Mouse (Mus musculus) neural tube, embryonic 15.5 days (tissue): ENCODE results near the gene Baiap2l2. TPM values are rescaled to one million over a fixed set of nuclear protein-coding genes. Genes with fewer than 3 reads are reported as not detected.
A peak's percentile ranks its signal among the peaks of the same experiment; 100 is the strongest.

Experiments used
- ATAC-seq: fragments of 200-750 bp; cut with Nextera tagmentation; 2 replicates; pipeline ENCODE4 v1.8.0; 2017; ENCODE audit warnings: mild to moderate bottlenecking, moderate TSS enrichment, moderate library complexity; ENCODE audit not compliant: low FRiP score
- H3K27ac ChIP-seq: fragments of 300-500 bp; sonication (generic); replicated peaks from 2 replicates; pipeline ENCODE4 v1.5.1; 2015; ENCODE audit warnings: mild to moderate bottlenecking, inconsistent platforms
- H3K27me3 ChIP-seq: fragments of 300-500 bp; sonication (generic); replicated peaks from 2 replicates; pipeline ENCODE4 v1.6.1; 2015; ENCODE audit warnings: inconsistent platforms
- H3K36me3 ChIP-seq: fragments of 300-500 bp; sonication (generic); 2 replicates; pipeline ENCODE4 v1.6.1; 2015; ENCODE audit warnings: inconsistent platforms
- H3K4me1 ChIP-seq: fragments of 300-500 bp; sonication (generic); 2 replicates; pipeline ENCODE4 v1.6.1; 2015; ENCODE audit warnings: inconsistent platforms
- H3K4me2 ChIP-seq: fragments of 300-500 bp; sonication (generic); 2 replicates; pipeline ENCODE4 v1.6.1; 2015; ENCODE audit warnings: inconsistent platforms, mild to moderate bottlenecking, moderate library complexity
- H3K4me3 ChIP-seq: fragments of 300-500 bp; sonication (generic); replicated peaks from 2 replicates; pipeline ENCODE4 v1.5.1; 2015; ENCODE audit warnings: mild to moderate bottlenecking, inconsistent platforms
- H3K9ac ChIP-seq: fragments of 300-500 bp; sonication (generic); replicated peaks from 2 replicates; pipeline ENCODE4 v1.6.1; 2015; ENCODE audit warnings: mild to moderate bottlenecking, inconsistent platforms
- H3K9me3 ChIP-seq: fragments of 300-500 bp; sonication (generic); replicated peaks from 2 replicates; pipeline ENCODE4 v1.6.1; 2016; ENCODE audit warnings: inconsistent platforms
- WGBS: fragments of 180-500 bp; shearing (Covaris S2); methylation state at CpG from one replicate; pipeline ENCODE4 v1.1.7; 2015; ENCODE audit warnings: mixed read lengths; 5-methylcytosine and 5-hydroxymethylcytosine counted together
- polyA plus RNA-seq: library from polyadenylated mRNA; unstranded; fragments of >200 nt; fragmentation: Nextera tagmentation; extraction: Ambion mirVana; gene quantifications from 2 replicates; pipeline ENCODE4 v1.2.1, GENCODE M21; 2015

The Baiap2l2 gene
- 2.0 and 4.0 TPM in 2 replicates for polyA plus RNA-seq

DNA sequence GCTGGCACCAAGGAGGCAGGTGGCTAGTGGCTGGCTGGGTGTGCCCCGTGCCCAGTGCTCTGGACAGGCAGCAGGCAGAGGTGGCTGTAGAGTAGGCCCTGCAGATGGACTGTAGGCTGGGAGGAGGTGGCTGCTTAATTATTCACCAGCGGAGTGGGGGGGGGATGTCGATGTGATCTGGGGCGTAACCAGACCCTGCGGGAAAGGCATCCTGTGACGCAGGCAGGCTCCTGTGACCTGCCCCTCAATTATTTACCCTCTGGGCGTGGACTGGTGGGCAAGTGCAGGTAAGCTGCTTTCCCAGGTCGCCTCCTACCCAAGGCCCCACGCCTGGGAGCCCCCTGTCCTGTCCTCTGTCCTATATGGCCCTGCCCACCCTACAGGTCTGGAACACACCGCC, at the start of gene Baiap2l2:
TSS of gene Baiap2l2 (minus strand) at position 139 of the 400 bp plus-strand sequence.
- no peak within 1 kb of the TSS for H3K9ac ChIP-seq
- no peaks in the 10 kb centered on the region for H3K9me3 ChIP-seq
- WGBS, result 77% methylated on average over 10 of the region's 10 CpGs
- no peak within 1 kb of the TSS for H3K4me3 ChIP-seq
- no peaks in the 10 kb centered on the region for H3K4me1 ChIP-seq
- no peak for ATAC-seq
- H3K4me2 ChIP-seq, result no peak within 1 kb of the TSS
- H3K27ac ChIP-seq, result no peak within 1 kb of the TSS
- H3K36me3 ChIP-seq, result no peaks in the 10 kb centered on the region
- no peaks in the 10 kb centered on the region for H3K27me3 ChIP-seq

DNA sequence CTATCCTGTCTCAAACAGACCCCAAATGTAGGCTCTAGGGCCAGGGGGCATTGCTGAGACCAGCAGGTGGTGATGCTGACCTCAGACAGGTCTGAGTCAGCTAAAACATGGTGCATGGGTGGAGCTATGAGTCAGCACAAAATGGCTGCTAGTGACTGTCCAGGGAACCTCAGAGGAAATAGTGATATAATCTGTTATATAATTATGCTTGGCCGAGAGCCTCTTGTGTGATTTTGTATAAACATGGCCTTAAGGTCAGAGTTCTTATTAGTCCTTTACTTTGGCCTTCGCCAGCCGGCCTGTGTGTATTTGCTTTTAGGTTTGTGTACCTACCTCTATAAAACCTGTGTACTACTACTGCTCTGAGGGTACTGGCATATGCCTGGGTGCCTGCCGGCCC, 48.1 kb upstream of the Baiap2l2 start:
- ATAC-seq, result no peak
- Histone ChIP-seq H3K36me3 (no peaks in the 10 kb centered on the region), H3K4me1 (peaks cover 6% of the 10 kb centered on the region; the same call in 1 of the 2 replicates), H3K4me2 (no peak overlapping the region), H3K27ac (no peak overlapping the region), H3K9ac (no peak overlapping the region), H3K9me3 (no peaks in the 10 kb centered on the region), H3K4me3 (no peak overlapping the region), H3K27me3 (no peaks in the 10 kb centered on the region)
- 75% methylated on average over 4 of the region's 4 CpGs for WGBS

DNA sequence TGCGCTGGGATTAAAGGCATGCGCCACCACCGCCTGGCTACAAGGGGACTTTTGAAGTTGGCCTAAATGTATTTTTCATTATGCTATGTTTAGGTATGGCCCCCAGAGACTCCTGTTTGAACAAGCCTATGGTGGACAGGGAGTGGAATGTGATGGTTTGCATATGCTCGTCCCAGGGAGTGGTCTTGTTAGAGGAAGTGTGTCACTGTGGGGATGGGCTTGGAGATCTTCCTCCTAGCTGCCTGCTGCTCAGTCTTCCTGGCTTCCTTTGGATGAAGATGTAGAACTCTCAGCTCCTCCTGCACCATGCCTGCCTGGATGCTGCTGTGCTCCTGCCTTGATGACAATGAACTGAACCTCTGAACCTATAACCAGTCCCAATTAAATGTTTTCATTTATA, 45.2 kb upstream of the Baiap2l2 start:
- peaks cover 30% of the 10 kb centered on the region for H3K4me1 ChIP-seq
- no peaks in the 10 kb centered on the region for H3K27me3 ChIP-seq
- no peak overlapping the region for H3K4me2 ChIP-seq
- WGBS, result 78% methylated on average over 4 of the region's 4 CpGs
- H3K9ac ChIP-seq, result no peak overlapping the region
- H3K36me3 ChIP-seq, result no peaks in the 10 kb centered on the region
- no peak overlapping the region for H3K4me3 ChIP-seq
- ATAC-seq, result no peak
- H3K27ac ChIP-seq, result no peak overlapping the region
- no peaks in the 10 kb centered on the region for H3K9me3 ChIP-seq

DNA sequence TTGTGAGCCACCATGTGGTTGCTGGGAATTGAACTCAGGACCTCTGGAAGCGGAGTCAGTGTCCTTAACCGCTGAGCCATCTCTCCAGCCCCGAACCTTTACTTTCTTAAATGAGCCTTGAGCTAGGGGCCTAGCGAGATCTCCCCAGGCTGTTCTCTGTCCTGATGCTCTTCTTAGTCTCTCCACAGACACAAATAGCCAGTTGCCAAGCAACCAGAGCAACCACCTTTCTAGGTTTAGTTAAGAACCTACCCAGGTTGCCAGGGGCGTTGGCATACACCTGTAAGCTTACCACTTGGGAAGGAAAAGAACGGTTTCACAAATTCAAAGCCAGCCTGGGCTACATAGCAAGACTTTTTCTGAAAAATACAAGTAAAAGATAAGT, 44.6 kb upstream of the Baiap2l2 start:
- 88% methylated on average over 6 of the region's 6 CpGs for WGBS

DNA sequence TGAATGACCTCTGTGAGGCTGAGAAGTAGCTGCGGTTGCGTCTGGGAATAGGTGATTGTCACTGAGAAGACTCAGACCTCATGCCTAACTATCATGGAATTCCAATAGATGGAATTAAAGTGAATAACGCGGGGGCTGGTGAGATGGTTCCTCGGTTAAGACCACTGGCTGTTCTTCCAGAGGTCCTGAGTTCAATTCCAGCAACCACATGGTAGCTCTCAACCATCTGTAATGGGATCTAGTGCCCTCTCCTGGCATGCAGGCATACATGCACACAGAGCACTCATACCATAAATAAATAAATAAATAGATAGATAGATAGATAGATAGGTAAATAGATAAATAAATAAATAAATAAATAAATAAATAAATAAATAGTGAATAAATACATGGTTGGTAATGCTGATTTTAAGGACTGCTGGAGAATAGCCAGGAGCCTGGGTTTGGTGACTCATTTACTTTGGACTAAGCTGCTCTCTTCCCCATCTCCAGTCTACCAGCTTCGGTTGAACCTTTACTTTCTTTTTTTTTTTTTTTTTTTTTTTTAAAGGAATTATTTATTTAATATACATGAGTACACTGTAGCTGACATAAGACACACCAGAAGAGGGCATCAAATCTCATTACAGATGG, 44.1 kb upstream of the Baiap2l2 start:
- no peak for ATAC-seq
- H3K9me3 ChIP-seq, result no peaks in the 10 kb centered on the region
- no peak overlapping the region for H3K9ac ChIP-seq
- H3K4me2 ChIP-seq, result no peak overlapping the region
- no peaks in the 10 kb centered on the region for H3K36me3 ChIP-seq
- H3K4me1 ChIP-seq, result peaks cover 37% of the 10 kb centered on the region
- H3K27me3 ChIP-seq, result no peaks in the 10 kb centered on the region
- WGBS, result 97% methylated on average over 6 of the region's 6 CpGs
- H3K27ac ChIP-seq, result no peak overlapping the region
- H3K4me3 ChIP-seq, result no peak overlapping the region

More for the DNA sequence above, 44.6 kb upstream of the Baiap2l2 start:
- Histone ChIP-seq H3K4me1 (peaks cover 34% of the 10 kb centered on the region), H3K9me3 (no peaks in the 10 kb centered on the region), H3K36me3 (no peaks in the 10 kb centered on the region), H3K27me3 (no peaks in the 10 kb centered on the region), H3K9ac (no peak overlapping the region), H3K4me3 (no peak overlapping the region), H3K4me2 (no peak overlapping the region), H3K27ac (no peak overlapping the region)
- no peak for ATAC-seq

- H3K27ac ChIP-seq, result 0 out of 2 replicates have a peak overlapping the region, but pooled peaks have one; percentile 33
- peaks cover 38% of the 10 kb centered on the region for H3K4me1 ChIP-seq
- ATAC-seq, result no peak
- H3K9ac ChIP-seq, result no peak overlapping the region
- H3K9me3 ChIP-seq, result no peaks in the 10 kb centered on the region
- H3K36me3 ChIP-seq, result no peaks in the 10 kb centered on the region
- H3K4me2 ChIP-seq, result peak overlapping the region; percentile 86
- WGBS, result 91% methylated on average over 4 of the region's 4 CpGs
- H3K27me3 ChIP-seq, result no peaks in the 10 kb centered on the region
- H3K4me3 ChIP-seq, result no peak overlapping the region
Observed at GRCm38 (mm10) chr15:79328939-79329275, 43.6 kb upstream of the Baiap2l2 start.

DNA sequence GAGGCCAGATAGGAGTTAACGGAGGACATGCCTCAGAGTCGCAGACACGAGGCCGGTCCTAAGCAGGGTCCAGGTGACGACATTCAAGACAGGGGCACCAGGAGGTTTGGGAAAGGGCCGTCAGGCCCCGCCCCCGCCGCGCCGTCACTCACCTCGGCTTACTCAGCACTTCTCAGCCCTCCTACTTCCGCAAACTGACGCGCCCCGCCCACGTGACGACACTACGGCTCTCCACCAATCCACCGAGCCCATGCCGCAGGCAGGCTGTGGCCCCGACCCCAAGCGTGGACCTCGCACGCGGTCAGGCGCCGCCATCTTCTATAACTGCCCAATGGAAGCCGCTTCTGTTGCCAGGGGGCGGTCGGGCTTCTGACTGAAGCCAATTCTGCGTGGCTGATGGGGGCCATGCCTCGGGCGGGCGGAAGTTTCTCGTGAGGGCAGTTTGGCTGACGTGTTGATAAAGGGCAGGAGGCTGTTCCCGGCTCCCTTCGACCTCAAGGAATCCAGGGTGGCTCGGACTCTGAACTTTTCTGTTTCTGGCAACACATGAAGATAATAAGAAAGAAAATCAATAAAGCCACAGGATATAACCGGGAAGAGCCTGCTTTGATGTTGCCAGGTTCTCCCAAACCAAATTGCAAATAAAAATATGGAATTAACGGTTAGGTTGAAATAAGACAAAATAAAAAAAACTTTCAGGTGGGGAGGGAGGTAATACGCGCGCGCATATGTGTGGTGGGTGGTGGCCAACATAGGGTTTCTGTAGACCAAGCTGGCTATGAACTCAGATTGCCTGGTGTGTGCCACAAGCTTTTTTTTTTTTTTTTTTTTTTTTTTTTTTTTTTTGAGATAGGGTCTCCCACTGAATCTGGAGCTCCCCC, 43.0 kb upstream of the Baiap2l2 start, which contains the start of gene Pla2g6:
TSS of gene Pla2g6 (minus strand) at position 333 of the 881 bp plus-strand sequence.
- Histone ChIP-seq H3K27ac (peak within 1 kb of the TSS; percentile 94), H3K9ac (peak within 1 kb of the TSS; percentile 68), H3K9me3 (no peaks in the 10 kb centered on the region), H3K27me3 (no peaks in the 10 kb centered on the region), H3K4me1 (peaks cover 44% of the 10 kb centered on the region), H3K36me3 (no peaks in the 10 kb centered on the region), H3K4me2 (peak within 1 kb of the TSS; percentile 86), H3K4me3 (peak within 1 kb of the TSS; percentile 61)
- WGBS, result 4% methylated on average over 44 of the region's 46 CpGs
- peak; percentile 97 for ATAC-seq

DNA sequence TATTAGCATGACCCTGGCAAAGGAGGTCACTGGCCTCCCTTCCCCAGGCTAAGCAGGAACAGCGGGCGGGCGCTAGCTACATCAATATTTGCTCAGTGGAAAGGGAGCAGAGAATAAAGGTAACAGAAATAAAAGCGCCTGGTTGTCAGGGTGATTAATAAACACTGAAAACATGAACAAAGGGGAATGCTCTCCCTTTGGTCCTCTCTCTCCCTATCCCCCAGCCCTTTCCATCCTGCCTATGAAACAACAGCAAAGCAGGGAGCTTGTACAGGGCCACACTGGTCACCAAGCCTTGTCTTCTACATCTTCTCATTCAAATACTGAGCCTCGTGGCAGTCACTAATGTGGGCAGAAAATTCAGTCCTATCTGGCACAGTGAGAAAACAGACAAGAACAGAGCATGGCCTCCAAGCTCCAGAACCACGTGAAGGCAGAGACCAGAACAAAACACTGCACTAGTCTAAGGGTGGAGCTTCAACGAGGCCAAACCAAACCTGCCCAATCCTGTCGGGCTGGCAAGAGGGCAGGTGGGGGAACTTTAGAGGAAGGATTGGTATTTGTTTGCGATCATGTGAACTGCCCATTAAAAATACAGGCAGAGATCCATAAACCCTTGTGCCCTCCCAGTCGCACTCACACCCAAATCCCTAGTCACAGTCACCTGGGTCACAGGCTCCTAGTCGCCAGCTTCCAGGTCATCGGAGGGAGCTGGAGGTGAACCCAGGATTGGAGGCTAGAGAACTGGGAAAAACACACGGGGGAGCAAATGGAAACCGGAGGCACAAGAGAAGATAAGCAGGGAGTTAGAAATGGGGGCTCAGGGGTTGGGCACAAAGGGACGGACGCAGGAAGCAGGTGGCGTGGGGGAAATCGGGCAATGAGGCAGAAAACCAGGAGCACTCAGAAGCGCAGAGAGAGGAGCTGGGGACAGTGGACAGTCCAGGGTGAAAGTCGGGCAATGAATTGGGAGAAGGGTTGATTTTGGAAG, 41.9 kb upstream of the Baiap2l2 start:
- peak; percentile 40 for ATAC-seq
- no peaks in the 10 kb centered on the region for H3K9me3 ChIP-seq
- H3K4me3 ChIP-seq, result peak overlapping the region; percentile 61
- H3K27me3 ChIP-seq, result no peaks in the 10 kb centered on the region
- H3K9ac ChIP-seq, result peak overlapping the region; percentile 68
- WGBS, result 5% methylated on average over 20 of the region's 20 CpGs
- H3K36me3 ChIP-seq, result no peaks in the 10 kb centered on the region
- H3K27ac ChIP-seq, result peak overlapping the region; percentile 94
- peaks cover 46% of the 10 kb centered on the region for H3K4me1 ChIP-seq
- H3K4me2 ChIP-seq, result peak overlapping the region; percentile 86

- H3K4me1 ChIP-seq, result peaks cover 46% of the 10 kb centered on the region
- no peaks in the 10 kb centered on the region for H3K27me3 ChIP-seq
- peak overlapping the region; percentile 15; the same call in 1 of the 2 replicates for H3K4me2 ChIP-seq
- no peak overlapping the region for H3K9ac ChIP-seq
- H3K4me3 ChIP-seq, result no peak overlapping the region
- no peak for ATAC-seq
- peak overlapping the region; percentile 94 for H3K27ac ChIP-seq
- H3K9me3 ChIP-seq, result no peaks in the 10 kb centered on the region
- 69% methylated on average over 4 of the region's 4 CpGs for whole genome bisulfite sequencing
- H3K36me3 ChIP-seq, result no peaks in the 10 kb centered on the region
Observed at GRCm38 (mm10) chr15:79326264-79326663, 40.9 kb upstream of the Baiap2l2 start.

- H3K4me1 ChIP-seq, result peaks cover 46% of the 10 kb centered on the region
- no peak overlapping the region for H3K27ac ChIP-seq
- no peaks in the 10 kb centered on the region for H3K9me3 ChIP-seq
- no peak overlapping the region for H3K4me2 ChIP-seq
- H3K36me3 ChIP-seq, result no peaks in the 10 kb centered on the region
- no peaks in the 10 kb centered on the region for H3K27me3 ChIP-seq
- no peak overlapping the region for H3K9ac ChIP-seq
- ATAC-seq, result no peak
- H3K4me3 ChIP-seq, result no peak overlapping the region
- WGBS, result 89% methylated on average over 3 of the region's 3 CpGs
Observed at GRCm38 (mm10) chr15:79325742-79326141, 40.4 kb upstream of the Baiap2l2 start.

GRCm38 (mm10) chr15:79324373-79324772, 39.0 kb upstream of the Baiap2l2 start:
- ATAC-seq, result no peak
- H3K4me3 ChIP-seq, result no peak overlapping the region
- WGBS, result 93% methylated on average over 3 of the region's 3 CpGs
- peak overlapping the region; percentile 45; the same call in 1 of the 2 replicates for H3K27ac ChIP-seq
- H3K36me3 ChIP-seq, result no peaks in the 10 kb centered on the region
- H3K9ac ChIP-seq, result no peak overlapping the region
- peaks cover 46% of the 10 kb centered on the region for H3K4me1 ChIP-seq
- no peaks in the 10 kb centered on the region for H3K9me3 ChIP-seq
- no peaks in the 10 kb centered on the region for H3K27me3 ChIP-seq
- no peak overlapping the region for H3K4me2 ChIP-seq
